Mouse (Mus musculus) CH12.LX (cell line): ENCODE measurements around the gene Zbtb8b.

Experiments
- CHD1 ChIP-seq: IDR thresholded peaks from 2 replicates; pipeline ENCODE4 v1.6.1; 2012; ENCODE audit warnings: low read depth, low read length, improper control_type of control experiment, inconsistent platforms
- CTCF ChIP-seq, 2 experiments: IDR thresholded peaks in 1 of 2; conservative IDR thresholded peaks in 1 of 2; 2 replicates each; pipeline ENCODE4 v1.5.1; 2011 to 2012; ENCODE audit warnings: low read depth in 2 of 2, low read length in 2 of 2, improper control_type of control experiment in 1 of 2, inconsistent platforms in 1 of 2, mild to moderate bottlenecking in 1 of 2, moderate library complexity in 1 of 2
- ELF1 ChIP-seq: IDR thresholded peaks from 2 replicates; pipeline ENCODE4 v1.6.1; 2014; ENCODE audit warnings: low read depth, mild to moderate bottlenecking, inconsistent platforms, low read length, improper control_type of control experiment
- MAFK ChIP-seq: IDR thresholded peaks from 2 replicates; pipeline ENCODE4 v1.6.1; 2011; ENCODE audit warnings: low read length, improper control_type of control experiment; ENCODE audit not compliant: insufficient replicate concordance
- MAX ChIP-seq: IDR thresholded peaks from 2 replicates; pipeline ENCODE4 v1.6.1; 2011; ENCODE audit warnings: low read length, improper control_type of control experiment
- NRF1 ChIP-seq: IDR thresholded peaks from 2 replicates; pipeline ENCODE4 v1.6.1; 2014; ENCODE audit warnings: low read depth, mild to moderate bottlenecking, inconsistent platforms, low read length, improper control_type of control experiment, moderate library complexity
- POLR2A ChIP-seq: IDR thresholded peaks from 2 replicates; pipeline ENCODE4 v1.6.1; 2011; ENCODE audit warnings: low read depth, mild to moderate bottlenecking, improper control_type of control experiment, low read length
- RCOR1 ChIP-seq: conservative IDR thresholded peaks from 2 replicates; pipeline ENCODE4 v1.6.1; 2012; ENCODE audit warnings: low read depth, mild to moderate bottlenecking, inconsistent platforms, low read length, improper control_type of control experiment
- SIN3A ChIP-seq: IDR thresholded peaks from 2 replicates; pipeline ENCODE4 v1.6.1; 2012; ENCODE audit warnings: low read length, improper control_type of control experiment, inconsistent platforms
- SMC3 ChIP-seq: IDR thresholded peaks from 2 replicates; pipeline ENCODE4 v1.6.1; 2011; ENCODE audit warnings: low read depth, low read length, improper control_type of control experiment
- USF2 ChIP-seq: conservative IDR thresholded peaks from 2 replicates; pipeline ENCODE4 v1.6.1; 2011; ENCODE audit warnings: low read depth, low read length, improper control_type of control experiment
- ZNF384 ChIP-seq: IDR thresholded peaks from 2 replicates; pipeline ENCODE4 v1.6.1; 2012; ENCODE audit warnings: low read depth, low read length, improper control_type of control experiment, inconsistent platforms

DNA sequence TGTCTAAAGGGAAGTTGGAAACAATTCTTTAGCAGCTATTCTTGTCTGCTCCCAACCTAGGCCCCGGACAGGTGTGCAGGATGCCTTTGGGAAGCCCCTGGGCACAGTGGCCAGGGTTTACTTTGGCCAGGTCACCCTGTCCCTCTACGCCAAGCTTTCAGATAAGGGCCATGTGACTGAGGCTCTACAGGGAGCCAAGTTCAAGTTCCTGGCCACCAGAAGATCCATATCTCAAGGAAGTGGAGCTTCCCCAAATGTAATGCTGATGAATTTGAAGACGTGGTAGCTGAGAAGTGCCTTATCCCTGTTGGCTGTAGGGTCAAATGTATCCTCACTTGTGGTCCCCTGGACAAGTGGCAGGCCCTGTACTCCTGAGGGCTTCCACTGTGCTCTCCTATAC is 60.8 kb downstream of the Zbtb8b start:
- TF ChIP-seq SIN3A, result no peak
- TF ChIP-seq MAFK, result no peak
- TF ChIP-seq CHD1, result no peak
- TF ChIP-seq CTCF (conservative IDR thresholded peaks at IDR 0.05 in 1 of 2, IDR thresholded peaks at IDR 0.05 in 1 of 2; ENCODE audit: low read depth in 2 of 2, low read length in 2 of 2), result no peak
- TF ChIP-seq POLR2A, result no peak
- no peak for TF ChIP-seq SMC3
- TF ChIP-seq ELF1, result no peak
- no peak for TF ChIP-seq RCOR1
- TF ChIP-seq ZNF384, result no peak
- no peak for TF ChIP-seq NRF1
- no peak for TF ChIP-seq USF2
- no peak for TF ChIP-seq MAX
